Mouse (Mus musculus): Measurements from ENCODE around the gene Igf2r. TPM values are rescaled to one million over a fixed set of nuclear protein-coding genes. Genes with fewer than 3 reads are reported as not detected.

Gene Igf2r
- polyA plus RNA-seq, 1 experiment from 2014 or later, result 43.7 TPM

DNA sequence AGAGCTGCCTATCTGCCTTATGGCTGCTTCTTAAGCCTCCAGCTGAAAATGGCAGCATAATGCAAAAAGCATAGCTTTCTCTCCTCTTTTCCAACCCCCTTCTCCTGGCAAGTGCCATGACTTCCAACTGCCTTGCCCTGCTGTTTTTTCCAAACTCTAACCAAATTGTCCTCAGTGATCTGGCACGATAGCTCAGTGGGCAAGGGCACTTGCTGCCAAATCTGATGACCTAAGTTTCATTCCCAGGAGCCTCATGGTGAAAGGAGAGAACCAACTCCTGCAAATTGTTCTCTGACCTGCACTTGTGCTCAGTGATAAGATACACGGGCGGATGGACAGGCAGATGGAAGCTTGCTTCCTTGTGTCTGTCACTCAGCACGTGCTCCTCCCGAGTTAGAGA lies 66.6 kb downstream of the Igf2r start:
- peaks cover 40% of the 10 kb centered on the region for H3K36me3 ChIP-seq (ENCODE audit: control insufficient read depth, insufficient read depth, low read length)

DNA sequence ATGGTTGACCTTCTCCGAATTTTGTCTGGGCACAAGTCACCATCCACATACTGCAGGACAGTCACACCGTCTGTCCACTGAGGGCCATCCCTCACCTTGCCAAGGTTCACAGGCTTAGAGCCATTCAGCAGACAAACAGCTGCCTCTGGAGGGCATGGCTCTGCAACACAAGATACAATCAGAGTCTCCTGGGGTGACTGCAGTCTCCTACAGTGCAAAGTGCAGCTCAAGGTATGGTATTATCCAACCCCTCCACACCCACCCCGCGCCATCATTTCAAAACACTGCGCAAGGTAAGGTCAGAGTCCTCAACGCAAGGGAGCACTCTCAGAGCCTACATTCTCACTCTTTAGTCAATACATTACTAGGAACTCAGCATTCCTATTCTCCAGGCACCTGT lies 69.1 kb downstream of the Igf2r start:
- no peak for DNase-seq (ENCODE audit: low spot score)
- Histone ChIP-seq H3K36me3 (ENCODE audit: control insufficient read depth, insufficient read depth, low read length) (peaks cover 46% of the 10 kb centered on the region), H3K27ac (ENCODE audit: low read depth, low read length) (no peak overlapping the region), H3K9ac (ENCODE audit: low read depth, low read length) (no peak overlapping the region), H3K4me3 (ENCODE audit: low read depth, low read length) (no peak overlapping the region), H3K4me1 (replicated peaks; ENCODE audit: control insufficient read depth, insufficient read depth, low read length) (no peaks in the 10 kb centered on the region), H3K9me3 (ENCODE audit: control insufficient read depth, low read length) (no peaks in the 10 kb centered on the region), H3K27me3 (replicated peaks; ENCODE audit: control insufficient read depth, insufficient read depth, low read length) (no peaks in the 10 kb centered on the region), H3K4me2 (no peak overlapping the region)
- WGBS, result 88% methylated on average over 6 of the region's 6 CpGs
- ATAC-seq (replicated peaks; ENCODE audit: low FRiP score), result no peak

More for the DNA sequence above, 66.6 kb downstream of the Igf2r start:
- ATAC-seq (replicated peaks; ENCODE audit: low FRiP score) (no peak), DNase-seq (ENCODE audit: low spot score) (no peak)
- no peaks in the 10 kb centered on the region for H3K4me1 ChIP-seq (replicated peaks; ENCODE audit: control insufficient read depth, insufficient read depth, low read length)
- no peak overlapping the region for H3K4me2 ChIP-seq
- 78% methylated on average over 5 of the region's 5 CpGs for WGBS
- no peak overlapping the region for H3K27ac ChIP-seq (ENCODE audit: low read depth, low read length)
- no peak overlapping the region for H3K9ac ChIP-seq (ENCODE audit: low read depth, low read length)
- H3K9me3 ChIP-seq (ENCODE audit: control insufficient read depth, low read length), result no peaks in the 10 kb centered on the region
- H3K27me3 ChIP-seq (replicated peaks; ENCODE audit: control insufficient read depth, insufficient read depth, low read length), result no peaks in the 10 kb centered on the region
- no peak overlapping the region for H3K4me3 ChIP-seq (ENCODE audit: low read depth, low read length)

DNA sequence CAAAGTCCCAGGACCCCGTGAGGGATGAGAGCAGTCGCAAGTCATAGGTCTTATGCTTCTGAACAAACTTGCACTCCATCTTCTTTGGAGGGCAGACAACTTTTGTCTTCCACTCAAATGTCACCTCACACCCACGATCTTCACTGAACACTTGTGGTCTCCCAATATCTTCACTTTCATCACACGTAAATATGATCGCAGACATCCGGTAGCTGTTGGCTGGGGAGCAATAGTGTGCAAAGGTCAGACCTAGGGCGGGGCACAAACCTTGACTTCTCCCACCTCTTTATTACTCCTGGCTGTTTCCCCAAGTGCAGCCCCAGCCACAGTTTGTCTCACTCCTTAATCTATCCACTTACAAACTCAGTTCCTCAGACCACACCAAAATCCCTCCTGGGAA lies 77.6 kb downstream of the Igf2r start:
- peaks cover 32% of the 10 kb centered on the region for H3K36me3 ChIP-seq (ENCODE audit: control insufficient read depth, insufficient read depth, low read length)
- 91% methylated on average over 7 of the region's 7 CpGs for WGBS
- H3K27ac ChIP-seq (ENCODE audit: low read depth, low read length), result no peak overlapping the region
- H3K9me3 ChIP-seq (ENCODE audit: control insufficient read depth, low read length), result no peaks in the 10 kb centered on the region
- ATAC-seq (replicated peaks; ENCODE audit: low FRiP score) (no peak), DNase-seq (ENCODE audit: low spot score) (no peak)
- no peaks in the 10 kb centered on the region for H3K27me3 ChIP-seq (replicated peaks; ENCODE audit: control insufficient read depth, insufficient read depth, low read length)
- H3K4me2 ChIP-seq, result no peak overlapping the region
- H3K4me1 ChIP-seq (replicated peaks; ENCODE audit: control insufficient read depth, insufficient read depth, low read length), result no peaks in the 10 kb centered on the region
- no peak overlapping the region for H3K4me3 ChIP-seq (ENCODE audit: low read depth, low read length)
- no peak overlapping the region for H3K9ac ChIP-seq (ENCODE audit: low read depth, low read length)

DNA sequence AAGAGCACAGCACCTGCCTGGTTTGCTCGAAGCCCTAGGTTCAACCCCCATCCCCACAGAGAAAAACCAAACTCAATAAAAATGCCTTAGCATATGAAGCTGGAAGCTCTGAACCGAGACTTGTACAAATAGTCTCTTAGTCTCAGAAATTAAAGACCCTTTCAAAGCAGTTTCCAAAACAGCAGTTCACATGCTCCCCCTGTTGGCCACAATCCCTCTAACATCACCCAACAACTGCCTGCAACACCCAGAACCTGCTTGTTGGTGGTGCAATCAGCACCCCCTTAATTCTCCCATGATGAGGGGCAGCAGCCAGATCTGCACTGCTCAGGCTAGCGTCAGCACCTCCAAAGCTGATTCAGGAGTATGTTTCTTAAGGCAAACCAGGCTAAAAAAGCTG lies 79.9 kb downstream of the Igf2r start:
- DNase-seq (ENCODE audit: low spot score) (no peak), ATAC-seq (replicated peaks; ENCODE audit: low FRiP score) (no peak)
- no peak overlapping the region for H3K27ac ChIP-seq (ENCODE audit: low read depth, low read length)
- no peak overlapping the region for H3K4me2 ChIP-seq
- H3K4me3 ChIP-seq (ENCODE audit: low read depth, low read length), result no peak overlapping the region
- 65% methylated on average over 3 of the region's 3 CpGs for WGBS
- no peaks in the 10 kb centered on the region for H3K27me3 ChIP-seq (replicated peaks; ENCODE audit: control insufficient read depth, insufficient read depth, low read length)
- H3K9ac ChIP-seq (ENCODE audit: low read depth, low read length), result no peak overlapping the region
- peaks cover 42% of the 10 kb centered on the region for H3K36me3 ChIP-seq (ENCODE audit: control insufficient read depth, insufficient read depth, low read length)
- no peaks in the 10 kb centered on the region for H3K4me1 ChIP-seq (replicated peaks; ENCODE audit: control insufficient read depth, insufficient read depth, low read length)
- no peaks in the 10 kb centered on the region for H3K9me3 ChIP-seq (ENCODE audit: control insufficient read depth, low read length)

DNA sequence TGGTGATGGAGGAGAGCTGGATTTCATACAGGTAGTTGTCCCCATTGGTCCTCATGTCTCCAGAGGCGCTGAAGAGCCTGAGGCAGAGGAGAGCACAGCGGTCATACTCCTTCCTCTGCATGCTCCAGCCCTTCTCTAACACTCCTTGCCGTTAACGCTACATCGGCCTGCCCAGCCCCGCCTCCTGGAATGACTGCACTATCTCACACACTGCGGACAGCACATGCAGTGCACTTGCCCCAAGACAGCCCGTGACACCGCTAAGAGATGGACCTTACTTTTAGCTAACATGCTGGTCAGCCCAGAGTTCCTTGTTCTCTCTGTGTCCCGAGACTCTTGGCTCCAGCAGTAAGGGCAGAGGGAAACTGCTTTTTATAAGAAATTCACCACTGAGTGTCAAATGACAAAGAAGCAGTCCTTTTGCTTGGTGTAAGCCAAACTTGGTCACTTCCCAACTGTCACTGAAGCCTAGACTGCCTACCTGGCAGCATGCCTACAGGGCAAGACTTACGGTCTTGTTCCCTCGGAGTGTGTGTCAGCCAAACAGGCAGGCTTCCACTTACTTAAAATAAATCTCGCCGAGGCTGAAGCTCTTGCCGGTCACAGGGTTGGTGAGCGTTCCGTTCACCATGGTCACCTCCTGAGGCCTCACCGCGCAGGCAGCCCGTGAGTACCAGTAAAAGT lies 80.9 kb downstream of the Igf2r start:
- no peak overlapping the region for H3K27ac ChIP-seq (ENCODE audit: low read depth, low read length)
- DNase-seq (ENCODE audit: low spot score), result no peak
- H3K36me3 ChIP-seq (ENCODE audit: control insufficient read depth, insufficient read depth, low read length), result peaks cover 41% of the 10 kb centered on the region

DNA sequence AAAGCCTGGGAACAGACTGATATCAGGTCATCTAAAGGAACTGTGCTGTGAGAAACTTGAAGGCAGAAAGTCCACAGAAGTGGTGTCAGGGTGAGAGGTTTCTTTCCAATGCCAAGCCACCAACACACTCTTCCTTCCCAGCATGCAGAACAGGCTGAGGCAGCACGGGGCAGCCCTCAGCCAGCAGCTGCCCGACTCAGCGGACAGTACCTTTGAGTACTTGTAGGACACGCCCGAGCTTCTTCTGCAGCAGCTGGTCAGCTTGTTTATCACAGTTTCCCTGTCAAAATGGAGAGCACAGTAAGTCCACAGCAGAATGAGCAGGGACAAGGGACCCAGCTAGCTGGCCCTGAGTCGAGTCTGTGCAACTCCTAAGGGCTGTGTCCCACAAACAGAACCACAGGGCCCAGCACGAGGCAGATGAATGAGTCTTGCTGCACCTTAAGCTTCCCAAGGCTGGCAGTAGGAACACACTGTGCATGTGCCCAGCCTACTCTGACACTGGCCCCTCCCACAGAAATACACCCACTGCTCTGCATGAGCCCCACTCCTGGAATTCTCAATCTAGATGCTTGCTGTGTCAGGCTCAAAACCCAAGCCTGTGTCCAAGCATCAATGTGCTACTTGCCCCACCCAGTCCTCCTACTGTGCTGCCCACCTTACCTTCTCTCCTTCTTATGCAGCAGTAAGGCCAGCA lies 84.4 kb downstream of the Igf2r start:
- no peak overlapping the region for H3K27ac ChIP-seq (ENCODE audit: low read depth, low read length)
- H3K4me3 ChIP-seq (ENCODE audit: low read depth, low read length), result no peak overlapping the region
- no peaks in the 10 kb centered on the region for H3K9me3 ChIP-seq (ENCODE audit: control insufficient read depth, low read length)
- no peak overlapping the region for H3K4me2 ChIP-seq
- WGBS, result 80% methylated on average over 7 of the region's 7 CpGs
- peaks cover 42% of the 10 kb centered on the region for H3K36me3 ChIP-seq (ENCODE audit: control insufficient read depth, insufficient read depth, low read length)
- DNase-seq (ENCODE audit: low spot score) (no peak), ATAC-seq (replicated peaks; ENCODE audit: low FRiP score) (no peak)
- no peaks in the 10 kb centered on the region for H3K27me3 ChIP-seq (replicated peaks; ENCODE audit: control insufficient read depth, insufficient read depth, low read length)
- H3K9ac ChIP-seq (ENCODE audit: low read depth, low read length), result no peak overlapping the region; the same call in 1 of the 2 replicates
- no peaks in the 10 kb centered on the region for H3K4me1 ChIP-seq (replicated peaks; ENCODE audit: control insufficient read depth, insufficient read depth, low read length)

More for the DNA sequence above, 80.9 kb downstream of the Igf2r start:
- Histone ChIP-seq H3K9me3 (ENCODE audit: control insufficient read depth, low read length) (no peaks in the 10 kb centered on the region), H3K4me2 (no peak overlapping the region), H3K4me3 (ENCODE audit: low read depth, low read length) (no peak overlapping the region), H3K9ac (ENCODE audit: low read depth, low read length) (no peak overlapping the region), H3K4me1 (replicated peaks; ENCODE audit: control insufficient read depth, insufficient read depth, low read length) (no peaks in the 10 kb centered on the region), H3K27me3 (replicated peaks; ENCODE audit: control insufficient read depth, insufficient read depth, low read length) (no peaks in the 10 kb centered on the region)
- ATAC-seq (replicated peaks; ENCODE audit: low FRiP score), result no peak
- WGBS, result 87% methylated on average over 20 of the region's 20 CpGs

DNA sequence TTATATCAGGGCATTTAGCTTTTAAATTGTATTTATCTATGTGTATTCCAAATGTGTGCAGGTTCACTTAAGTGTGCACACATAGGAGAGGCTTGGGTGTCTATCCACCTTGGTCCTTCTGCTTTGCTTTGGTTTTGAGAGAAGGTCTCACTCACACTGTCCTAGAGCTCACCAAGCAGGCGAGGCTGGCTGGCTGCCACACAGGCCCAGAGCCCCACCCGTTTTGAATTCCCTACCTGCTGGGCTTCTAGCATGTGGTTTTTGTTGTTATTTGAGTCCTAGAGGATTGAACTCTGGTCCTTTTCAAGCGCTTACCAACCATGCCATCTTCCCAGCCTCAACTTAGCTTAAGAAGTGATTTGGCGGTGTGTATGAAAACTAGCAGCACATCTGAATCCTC lies 85.1 kb downstream of the Igf2r start:
- H3K27me3 ChIP-seq (replicated peaks; ENCODE audit: control insufficient read depth, insufficient read depth, low read length), result no peaks in the 10 kb centered on the region
- no peak overlapping the region for H3K9ac ChIP-seq (ENCODE audit: low read depth, low read length)
- H3K9me3 ChIP-seq (ENCODE audit: control insufficient read depth, low read length), result peaks cover 1% of the 10 kb centered on the region; the same call in 1 of the 2 replicates
- peaks cover 42% of the 10 kb centered on the region for H3K36me3 ChIP-seq (ENCODE audit: control insufficient read depth, insufficient read depth, low read length)
- no peak overlapping the region for H3K4me3 ChIP-seq (ENCODE audit: low read depth, low read length)
- H3K4me1 ChIP-seq (replicated peaks; ENCODE audit: control insufficient read depth, insufficient read depth, low read length), result no peaks in the 10 kb centered on the region
- no peak overlapping the region for H3K4me2 ChIP-seq
- WGBS, result 83% methylated on average over 4 of the region's 4 CpGs
- H3K27ac ChIP-seq (ENCODE audit: low read depth, low read length), result no peak overlapping the region
- ATAC-seq (replicated peaks; ENCODE audit: low FRiP score) (no peak), DNase-seq (ENCODE audit: low spot score) (no peak)

DNA sequence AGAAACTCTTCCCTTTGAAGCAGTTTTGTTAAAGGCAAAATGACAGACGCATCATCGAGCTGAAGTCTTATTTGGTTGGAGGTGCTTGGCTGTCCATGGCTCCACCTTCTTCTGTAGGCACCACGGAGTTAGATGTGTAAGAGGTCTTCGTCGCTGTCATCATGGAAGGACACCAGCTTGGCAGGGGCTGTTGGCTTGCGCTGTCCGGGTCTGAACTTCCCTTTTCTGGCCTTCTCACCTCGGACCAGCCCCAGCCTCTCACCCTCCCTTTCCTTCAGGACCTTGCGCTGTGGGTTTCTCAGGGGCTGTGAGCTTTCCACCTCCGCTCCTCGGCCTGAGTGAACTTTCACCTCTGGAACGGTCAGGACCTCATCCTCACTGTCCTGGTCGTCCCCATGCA lies 85.9 kb downstream of the Igf2r start:
- peaks cover 2% of the 10 kb centered on the region; the same call in 1 of the 2 replicates for H3K9me3 ChIP-seq (ENCODE audit: control insufficient read depth, low read length)
- no peaks in the 10 kb centered on the region for H3K4me1 ChIP-seq (replicated peaks; ENCODE audit: control insufficient read depth, insufficient read depth, low read length)
- no peak overlapping the region for H3K27ac ChIP-seq (ENCODE audit: low read depth, low read length)
- ATAC-seq (replicated peaks; ENCODE audit: low FRiP score), result no peak
- H3K4me3 ChIP-seq (ENCODE audit: low read depth, low read length), result no peak overlapping the region
- H3K36me3 ChIP-seq (ENCODE audit: control insufficient read depth, insufficient read depth, low read length), result peaks cover 39% of the 10 kb centered on the region
- DNase-seq (ENCODE audit: low spot score), result no peak
- H3K4me2 ChIP-seq, result no peak overlapping the region
- no peak overlapping the region for H3K9ac ChIP-seq (ENCODE audit: low read depth, low read length)
- 75% methylated on average over 13 of the region's 13 CpGs for WGBS
- no peaks in the 10 kb centered on the region for H3K27me3 ChIP-seq (replicated peaks; ENCODE audit: control insufficient read depth, insufficient read depth, low read length)

DNA sequence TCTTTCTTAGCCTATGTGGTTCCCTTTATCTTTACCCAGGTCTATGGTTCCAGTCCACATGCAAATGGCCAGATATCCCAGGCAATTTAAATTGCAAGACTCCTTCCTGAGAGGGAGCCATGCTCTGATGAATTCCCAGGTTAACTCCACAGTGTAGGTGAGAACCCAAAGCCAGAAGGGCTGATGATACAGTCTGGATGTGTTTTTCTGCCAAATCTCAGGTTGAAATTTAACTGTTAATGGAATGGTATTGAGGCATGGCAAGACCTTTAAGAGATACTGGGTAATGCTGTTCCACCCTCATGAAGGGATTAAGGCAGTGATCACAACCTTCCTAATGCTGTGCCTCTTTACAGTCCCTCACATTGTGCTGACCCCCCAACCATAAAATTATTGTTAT lies 91.2 kb downstream of the Igf2r start:
- Histone ChIP-seq H3K9ac (ENCODE audit: low read depth, low read length) (no peak overlapping the region), H3K4me2 (no peak overlapping the region), H3K36me3 (ENCODE audit: control insufficient read depth, insufficient read depth, low read length) (peaks cover 8% of the 10 kb centered on the region; the same call in 1 of the 2 replicates), H3K9me3 (ENCODE audit: control insufficient read depth, low read length) (peaks cover 2% of the 10 kb centered on the region; the same call in 1 of the 2 replicates), H3K4me1 (replicated peaks; ENCODE audit: control insufficient read depth, insufficient read depth, low read length) (0 out of 2 replicates have a peak, but pooled peaks cover 2% of the 10 kb centered on the region), H3K4me3 (ENCODE audit: low read depth, low read length) (no peak overlapping the region), H3K27me3 (replicated peaks; ENCODE audit: control insufficient read depth, insufficient read depth, low read length) (no peaks in the 10 kb centered on the region), H3K27ac (ENCODE audit: low read depth, low read length) (no peak overlapping the region)
- no peak for ATAC-seq (replicated peaks; ENCODE audit: low FRiP score)
- DNase-seq (ENCODE audit: low spot score), result no peak
